Mouse (Mus musculus): Measurements from ENCODE around the gene Sorcs3. TPM values are rescaled to one million over a fixed set of nuclear protein-coding genes. Genes with fewer than 3 reads are reported as not detected.

Sorcs3 gene
- polyA plus RNA-seq, 1 experiment from 2014 or later = 3.7 TPM

GRCm38 (mm10) chr19:48263750-48264149 lies 57.9 kb downstream of the Sorcs3 start:
- DNase-seq (ENCODE audit: low spot score, missing footprints) (peak; percentile 77), ATAC-seq (ENCODE audit: low FRiP score) (peak; percentile 81)
- no peaks in the 10 kb centered on the region for H3K27me3 ChIP-seq (ENCODE audit: control insufficient read depth, insufficient read depth, low read length)
- H3K4me2 ChIP-seq = no peak overlapping the region
- 28% methylated on average over 5 of the region's 5 CpGs for WGBS
- peaks cover 8% of the 10 kb centered on the region; the same call in 1 of the 2 replicates for H3K4me1 ChIP-seq (ENCODE audit: control insufficient read depth, insufficient read depth, low read length)
- H3K36me3 ChIP-seq (ENCODE audit: control insufficient read depth, insufficient read depth, low read length) = no peaks in the 10 kb centered on the region
- no peak overlapping the region for H3K9ac ChIP-seq (ENCODE audit: low read length)
- no peaks in the 10 kb centered on the region for H3K9me3 ChIP-seq (ENCODE audit: control insufficient read depth, low read length)
- H3K27ac ChIP-seq (ENCODE audit: low read depth, low read length) = no peak overlapping the region
- no peak overlapping the region for H3K4me3 ChIP-seq (ENCODE audit: low read depth, low read length)

DNA sequence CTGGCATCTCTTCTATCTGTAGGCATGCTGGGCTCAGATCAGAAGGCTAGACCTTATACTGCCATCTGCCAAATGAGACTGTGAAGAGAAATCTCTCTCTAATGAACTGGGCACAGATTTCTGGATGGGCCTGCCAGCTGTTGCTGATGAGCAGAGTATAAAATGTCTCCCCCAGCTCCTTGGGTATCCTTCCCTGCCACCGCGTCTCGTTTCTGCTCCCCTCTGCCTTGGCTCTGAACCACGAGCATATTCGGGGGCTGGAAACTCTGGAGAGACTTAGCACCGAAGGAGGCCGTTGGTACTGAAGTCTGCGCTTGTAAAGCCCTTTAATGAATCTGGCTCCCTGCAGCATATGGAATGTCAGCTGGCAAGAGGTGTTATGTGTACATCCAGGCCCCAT lies 74.4 kb downstream of the Sorcs3 start:
- H3K4me2 ChIP-seq = no peak overlapping the region
- ATAC-seq (ENCODE audit: low FRiP score) (no peak), DNase-seq (ENCODE audit: low spot score, missing footprints) (no peak)
- no peak overlapping the region for H3K4me3 ChIP-seq (ENCODE audit: low read depth, low read length)
- 71% methylated on average over 8 of the region's 8 CpGs for WGBS
- H3K4me1 ChIP-seq (ENCODE audit: control insufficient read depth, insufficient read depth, low read length) = peaks cover 8% of the 10 kb centered on the region
- no peaks in the 10 kb centered on the region for H3K36me3 ChIP-seq (ENCODE audit: control insufficient read depth, insufficient read depth, low read length)
- H3K27me3 ChIP-seq (ENCODE audit: control insufficient read depth, insufficient read depth, low read length) = no peaks in the 10 kb centered on the region
- H3K9ac ChIP-seq (ENCODE audit: low read length) = no peak overlapping the region
- no peak overlapping the region for H3K27ac ChIP-seq (ENCODE audit: low read depth, low read length)
- no peaks in the 10 kb centered on the region for H3K9me3 ChIP-seq (ENCODE audit: control insufficient read depth, low read length)

GRCm38 (mm10) chr19:48282250-48282649 lies 76.4 kb downstream of the Sorcs3 start:
- no peak for DNase-seq (ENCODE audit: low spot score, missing footprints)
- Histone ChIP-seq H3K36me3 (ENCODE audit: control insufficient read depth, insufficient read depth, low read length) (no peaks in the 10 kb centered on the region), H3K9ac (ENCODE audit: low read length) (no peak overlapping the region), H3K27ac (ENCODE audit: low read depth, low read length) (no peak overlapping the region), H3K9me3 (ENCODE audit: control insufficient read depth, low read length) (no peaks in the 10 kb centered on the region), H3K4me1 (ENCODE audit: control insufficient read depth, insufficient read depth, low read length) (peaks cover 8% of the 10 kb centered on the region), H3K27me3 (ENCODE audit: control insufficient read depth, insufficient read depth, low read length) (no peaks in the 10 kb centered on the region), H3K4me3 (ENCODE audit: low read depth, low read length) (no peak overlapping the region), H3K4me2 (no peak overlapping the region)
- ATAC-seq (ENCODE audit: low FRiP score) = no peak
- 80% methylated on average over 6 of the region's 6 CpGs for WGBS

DNA sequence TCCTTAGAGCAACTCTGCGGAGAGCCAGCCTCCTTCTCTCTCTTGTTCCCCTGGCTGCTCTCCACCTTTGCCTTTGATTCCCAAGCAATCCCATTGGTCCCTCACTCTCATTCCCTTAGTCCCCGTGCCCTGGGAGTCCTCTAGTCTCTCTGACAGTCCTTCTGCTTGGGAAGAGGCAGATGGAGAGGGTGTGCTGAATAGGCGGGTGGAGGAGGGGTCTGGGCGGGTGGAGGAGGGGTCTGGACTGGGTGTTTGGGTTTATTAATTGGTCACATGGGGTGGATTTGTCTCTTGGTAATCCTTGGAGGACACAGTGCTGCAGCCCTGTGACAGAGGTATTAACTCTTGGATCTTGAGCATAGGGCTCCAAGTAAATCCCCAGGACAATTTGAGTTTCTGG lies 77.4 kb downstream of the Sorcs3 start:
- no peaks in the 10 kb centered on the region for H3K36me3 ChIP-seq (ENCODE audit: control insufficient read depth, insufficient read depth, low read length)
- H3K9ac ChIP-seq (ENCODE audit: low read length) = no peak overlapping the region
- H3K27ac ChIP-seq (ENCODE audit: low read depth, low read length) = no peak overlapping the region
- H3K4me3 ChIP-seq (ENCODE audit: low read depth, low read length) = no peak overlapping the region
- H3K4me2 ChIP-seq = no peak overlapping the region
- no peaks in the 10 kb centered on the region for H3K9me3 ChIP-seq (ENCODE audit: control insufficient read depth, low read length)
- H3K27me3 ChIP-seq (ENCODE audit: control insufficient read depth, insufficient read depth, low read length) = no peaks in the 10 kb centered on the region
- ATAC-seq (ENCODE audit: low FRiP score) (peak; percentile 87), DNase-seq (ENCODE audit: low spot score, missing footprints) (no peak)
- H3K4me1 ChIP-seq (ENCODE audit: control insufficient read depth, insufficient read depth, low read length) = peaks cover 8% of the 10 kb centered on the region
- 25% methylated on average over 4 of the region's 4 CpGs for WGBS

DNA sequence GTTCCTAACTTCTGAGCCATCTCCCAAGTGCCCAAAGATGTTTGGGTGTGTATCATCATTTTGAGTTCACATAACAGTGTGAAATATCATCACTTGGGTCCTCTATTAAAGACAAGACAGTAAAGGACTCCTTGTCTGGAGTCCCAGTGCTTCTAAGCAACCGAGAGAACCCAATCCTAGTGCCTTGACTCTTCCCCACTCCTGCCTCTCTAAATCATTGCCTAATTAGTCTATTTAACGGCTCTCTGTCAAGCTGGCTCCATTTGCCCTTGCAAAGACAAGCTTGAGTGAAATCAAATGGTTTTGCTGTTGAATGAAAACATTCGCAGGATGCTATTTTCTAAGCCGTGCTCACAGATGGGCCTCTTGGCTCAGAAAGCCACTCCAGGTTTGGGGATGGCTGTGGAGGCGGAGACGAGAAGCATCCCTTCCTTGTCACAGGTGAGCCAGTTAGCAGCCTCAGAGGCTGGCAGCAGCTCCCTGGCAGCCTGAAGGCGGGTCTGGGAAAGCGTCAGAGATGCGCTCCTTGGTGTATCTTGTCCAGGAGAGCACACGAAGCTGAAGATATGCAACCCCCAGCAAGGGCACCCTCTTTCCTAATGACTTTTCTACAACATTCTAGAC lies 79.9 kb downstream of the Sorcs3 start:
- no peak overlapping the region for H3K9ac ChIP-seq (ENCODE audit: low read length)
- H3K9me3 ChIP-seq (ENCODE audit: control insufficient read depth, low read length) = no peaks in the 10 kb centered on the region
- ATAC-seq (ENCODE audit: low FRiP score) (no peak), DNase-seq (ENCODE audit: low spot score, missing footprints) (no peak)
- no peaks in the 10 kb centered on the region for H3K27me3 ChIP-seq (ENCODE audit: control insufficient read depth, insufficient read depth, low read length)
- no peak overlapping the region for H3K4me3 ChIP-seq (ENCODE audit: low read depth, low read length)
- H3K27ac ChIP-seq (ENCODE audit: low read depth, low read length) = no peak overlapping the region
- no peak overlapping the region for H3K4me2 ChIP-seq
- no peaks in the 10 kb centered on the region for H3K36me3 ChIP-seq (ENCODE audit: control insufficient read depth, insufficient read depth, low read length)
- H3K4me1 ChIP-seq (ENCODE audit: control insufficient read depth, insufficient read depth, low read length) = peaks cover 8% of the 10 kb centered on the region
- WGBS = 80% methylated on average over 10 of the region's 10 CpGs

DNA sequence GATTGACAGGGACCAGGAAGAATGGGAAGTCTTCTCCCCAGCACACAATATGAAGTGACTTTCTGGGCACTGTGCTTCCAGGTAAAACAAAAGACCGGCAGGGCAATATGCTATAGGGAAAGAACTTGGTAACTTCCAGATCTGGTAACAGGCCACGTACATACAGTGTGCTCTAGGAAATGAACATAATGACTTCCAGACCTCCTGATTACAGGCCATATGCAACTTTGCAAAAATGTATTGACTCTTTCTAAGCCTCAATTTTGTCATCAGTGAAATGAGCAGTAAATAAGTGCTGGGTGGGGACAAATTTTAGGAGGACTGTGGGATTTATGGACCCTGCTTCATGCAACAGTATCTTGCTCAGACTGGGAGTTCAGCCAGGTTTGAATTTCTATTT lies 88.4 kb downstream of the Sorcs3 start:
- H3K4me3 ChIP-seq (ENCODE audit: low read depth, low read length) = no peak overlapping the region
- no peaks in the 10 kb centered on the region for H3K36me3 ChIP-seq (ENCODE audit: control insufficient read depth, insufficient read depth, low read length)
- no peaks in the 10 kb centered on the region for H3K9me3 ChIP-seq (ENCODE audit: control insufficient read depth, low read length)
- no peak overlapping the region for H3K9ac ChIP-seq (ENCODE audit: low read length)
- no peak for DNase-seq (ENCODE audit: low spot score, missing footprints)
- H3K27ac ChIP-seq (ENCODE audit: low read depth, low read length) = no peak overlapping the region
- WGBS = 97% methylated on average over 2 of the region's 2 CpGs
- no peak overlapping the region for H3K4me2 ChIP-seq
- no peaks in the 10 kb centered on the region for H3K4me1 ChIP-seq (ENCODE audit: control insufficient read depth, insufficient read depth, low read length)
- no peak for ATAC-seq (ENCODE audit: low FRiP score)
- no peaks in the 10 kb centered on the region for H3K27me3 ChIP-seq (ENCODE audit: control insufficient read depth, insufficient read depth, low read length)

DNA sequence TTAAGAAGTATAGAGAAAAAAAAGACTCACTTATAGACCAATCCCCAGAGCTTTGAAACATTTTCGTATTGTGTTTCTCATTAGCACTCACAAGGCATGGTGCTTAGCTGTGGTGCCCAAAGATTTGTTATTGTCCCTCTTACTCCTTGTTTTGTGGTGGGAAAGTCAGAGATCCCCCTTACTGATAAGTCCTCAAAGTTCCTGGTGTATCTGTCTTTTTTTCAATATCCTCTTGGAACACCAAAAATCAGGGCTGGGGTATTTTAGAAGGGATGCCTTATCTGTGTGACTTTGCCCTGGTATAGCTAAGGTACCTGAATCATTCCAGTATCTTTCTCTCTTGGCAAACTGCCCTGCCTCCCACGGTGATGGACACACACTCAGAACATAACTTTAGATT lies 92.6 kb downstream of the Sorcs3 start:
- H3K36me3 ChIP-seq (ENCODE audit: control insufficient read depth, insufficient read depth, low read length) = no peaks in the 10 kb centered on the region
- H3K9me3 ChIP-seq (ENCODE audit: control insufficient read depth, low read length) = no peaks in the 10 kb centered on the region
- no peaks in the 10 kb centered on the region for H3K27me3 ChIP-seq (ENCODE audit: control insufficient read depth, insufficient read depth, low read length)
- H3K9ac ChIP-seq (ENCODE audit: low read length) = no peak overlapping the region
- WGBS = 82% methylated on average over 2 of the region's 2 CpGs
- H3K4me2 ChIP-seq = no peak overlapping the region
- H3K4me3 ChIP-seq (ENCODE audit: low read depth, low read length) = no peak overlapping the region
- no peak for ATAC-seq (ENCODE audit: low FRiP score)
- peaks cover 9% of the 10 kb centered on the region for H3K4me1 ChIP-seq (ENCODE audit: control insufficient read depth, insufficient read depth, low read length)
- no peak overlapping the region for H3K27ac ChIP-seq (ENCODE audit: low read depth, low read length)
- DNase-seq (ENCODE audit: low spot score, missing footprints) = peak; percentile 68

DNA sequence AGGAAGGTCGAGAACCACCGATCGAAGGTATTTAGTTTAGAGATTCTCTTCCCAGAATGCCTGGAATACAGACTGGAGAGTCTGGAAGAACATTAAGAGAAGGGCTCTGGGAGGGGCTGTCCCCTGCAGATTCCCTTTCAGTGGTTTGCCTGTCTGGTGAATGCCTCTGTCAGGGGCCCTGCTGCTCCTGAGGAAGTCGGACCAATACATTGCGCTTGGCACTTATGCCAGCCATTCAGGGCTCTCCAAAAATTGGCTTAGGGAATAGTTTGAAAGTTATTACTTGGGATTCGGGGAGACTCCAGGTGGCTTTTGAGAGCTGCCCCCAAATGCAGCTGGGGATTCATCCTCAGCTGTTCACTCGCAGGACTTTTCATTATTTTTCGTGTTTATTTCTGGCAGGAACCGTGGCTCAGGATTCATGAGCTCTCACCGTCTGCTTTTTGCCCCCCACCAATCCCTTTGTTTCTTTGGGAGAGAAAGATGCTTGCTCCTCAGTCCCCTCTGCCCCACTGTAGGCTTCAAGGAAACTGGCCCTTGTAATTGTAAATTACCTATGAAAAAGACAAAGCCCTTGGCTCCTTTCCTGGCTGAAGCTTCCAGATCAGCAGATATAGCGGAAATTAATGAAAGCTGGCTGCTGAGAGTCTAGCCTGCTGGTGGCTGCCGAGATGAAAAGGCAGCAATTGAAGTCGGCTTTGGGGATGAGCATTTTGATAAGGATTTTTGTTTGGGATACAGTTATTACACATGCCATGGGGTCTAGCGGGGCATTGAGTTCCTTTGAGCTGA lies 94.8 kb downstream of the Sorcs3 start:
- DNase-seq (ENCODE audit: low spot score, missing footprints) = peak; percentile 86
- H3K27ac ChIP-seq (ENCODE audit: low read depth, low read length) = no peak overlapping the region
- H3K9me3 ChIP-seq (ENCODE audit: control insufficient read depth, low read length) = no peaks in the 10 kb centered on the region
- H3K27me3 ChIP-seq (ENCODE audit: control insufficient read depth, insufficient read depth, low read length) = no peaks in the 10 kb centered on the region
- 21% methylated on average over 14 of the region's 14 CpGs for WGBS
- H3K4me1 ChIP-seq (ENCODE audit: control insufficient read depth, insufficient read depth, low read length) = peaks cover 9% of the 10 kb centered on the region
- H3K4me3 ChIP-seq (ENCODE audit: low read depth, low read length) = no peak overlapping the region
- no peak overlapping the region for H3K9ac ChIP-seq (ENCODE audit: low read length)
- no peak for ATAC-seq (ENCODE audit: low FRiP score)
- no peaks in the 10 kb centered on the region for H3K36me3 ChIP-seq (ENCODE audit: control insufficient read depth, insufficient read depth, low read length)
- H3K4me2 ChIP-seq = peak overlapping the region; percentile 8; the same call in 1 of the 2 replicates

- DNase-seq (ENCODE audit: low spot score, missing footprints) = peak; percentile 79
- WGBS = 49% methylated on average over 3 of the region's 3 CpGs
- no peaks in the 10 kb centered on the region for H3K9me3 ChIP-seq (ENCODE audit: control insufficient read depth, low read length)
Observed at GRCm38 (mm10) chr19:48301300-48301699, 95.5 kb downstream of the Sorcs3 start.

More at GRCm38 (mm10) chr19:48301300-48301699, 95.5 kb downstream of the Sorcs3 start:
- no peak overlapping the region for H3K27ac ChIP-seq (ENCODE audit: low read depth, low read length)
- H3K36me3 ChIP-seq (ENCODE audit: control insufficient read depth, insufficient read depth, low read length) = no peaks in the 10 kb centered on the region
- H3K4me3 ChIP-seq (ENCODE audit: low read depth, low read length) = no peak overlapping the region
- H3K4me2 ChIP-seq = no peak overlapping the region
- no peaks in the 10 kb centered on the region for H3K27me3 ChIP-seq (ENCODE audit: control insufficient read depth, insufficient read depth, low read length)
- peaks cover 9% of the 10 kb centered on the region for H3K4me1 ChIP-seq (ENCODE audit: control insufficient read depth, insufficient read depth, low read length)
- no peak for ATAC-seq (ENCODE audit: low FRiP score)
- H3K9ac ChIP-seq (ENCODE audit: low read length) = no peak overlapping the region
